Mouse (Mus musculus) neural tube, embryonic 11.5 days (tissue): ENCODE data around the gene Tmem25. TPM values are rescaled to one million over a fixed set of nuclear protein-coding genes. Genes with fewer than 3 reads are reported as not detected.
"Not testable (repeated sequence)": the region's sequence is repeated elsewhere in the genome, so short reads cannot be mapped to it uniquely, and the experiment has no call there.

Source experiments
- ATAC-seq: fragments of 200-750 bp; cut with Nextera tagmentation; 2 replicates; pipeline ENCODE4 v1.8.0; 2017; ENCODE audit warnings: moderate number of reproducible peaks, mild to moderate bottlenecking, moderate TSS enrichment, moderate library complexity; ENCODE audit not compliant: insufficient read depth, low FRiP score, low TSS enrichment
- DNase-seq: peaks from one replicate; pipeline ENCODE4 v3.0.0-alpha.2; 2015; ENCODE audit warnings: low spot score
- H3K27ac ChIP-seq: fragments of 300-500 bp; sonication (generic); 2 replicates; pipeline ENCODE4 v1.5.1; 2014; ENCODE audit warnings: low read depth, mild to moderate bottlenecking, low read length
- H3K27me3 ChIP-seq: fragments of 300-500 bp; sonication (generic); 2 replicates; pipeline ENCODE4 v1.6.1; 2014; ENCODE audit warnings: mild to moderate bottlenecking, low read length, mixed read lengths; ENCODE audit not compliant: control insufficient read depth, insufficient read depth
- H3K36me3 ChIP-seq: fragments of 300-500 bp; sonication (generic); 2 replicates; pipeline ENCODE4 v1.6.1; 2014; ENCODE audit warnings: mild to moderate bottlenecking, low read length, moderate library complexity, mixed read lengths; ENCODE audit not compliant: control insufficient read depth, insufficient read depth
- H3K4me1 ChIP-seq: fragments of 300-500 bp; sonication (generic); 2 replicates; pipeline ENCODE4 v1.6.1; 2014; ENCODE audit warnings: low read length, mixed read lengths; ENCODE audit not compliant: control insufficient read depth, insufficient read depth
- H3K4me2 ChIP-seq: fragments of 300-500 bp; sonication (generic); 2 replicates; pipeline ENCODE4 v1.6.1; 2014; ENCODE audit warnings: low read depth, mild to moderate bottlenecking, moderate library complexity
- H3K4me3 ChIP-seq: fragments of 300-500 bp; sonication (generic); 2 replicates; pipeline ENCODE4 v1.5.1; 2014; ENCODE audit warnings: low read depth, low read length
- H3K9ac ChIP-seq: fragments of 300-500 bp; sonication (generic); 2 replicates; pipeline ENCODE4 v1.6.1; 2014; ENCODE audit warnings: mild to moderate bottlenecking, low read length
- H3K9me3 ChIP-seq: fragments of 300-500 bp; sonication (generic); 2 replicates; pipeline ENCODE4 v1.6.1; 2016; ENCODE audit warnings: low read length; ENCODE audit not compliant: control insufficient read depth
- WGBS: fragments of 180-500 bp; shearing (Covaris S2); extraction: QIAGEN DNeasy Blood & Tissue Kit; methylation state at CpG from one replicate; pipeline ENCODE4 v1.1.7; 2014; 5-methylcytosine and 5-hydroxymethylcytosine counted together
- polyA plus RNA-seq: library from polyadenylated mRNA; unstranded; fragments of >200 nt; fragmentation: Nextera tagmentation; extraction: Ambion mirVana; gene quantifications from 2 replicates; pipeline ENCODE4 v1.2.1, GENCODE M21; 2014

Gene Tmem25
- polyA plus RNA-seq, 1 experiment from 2014 or later = 3.1 TPM

DNA sequence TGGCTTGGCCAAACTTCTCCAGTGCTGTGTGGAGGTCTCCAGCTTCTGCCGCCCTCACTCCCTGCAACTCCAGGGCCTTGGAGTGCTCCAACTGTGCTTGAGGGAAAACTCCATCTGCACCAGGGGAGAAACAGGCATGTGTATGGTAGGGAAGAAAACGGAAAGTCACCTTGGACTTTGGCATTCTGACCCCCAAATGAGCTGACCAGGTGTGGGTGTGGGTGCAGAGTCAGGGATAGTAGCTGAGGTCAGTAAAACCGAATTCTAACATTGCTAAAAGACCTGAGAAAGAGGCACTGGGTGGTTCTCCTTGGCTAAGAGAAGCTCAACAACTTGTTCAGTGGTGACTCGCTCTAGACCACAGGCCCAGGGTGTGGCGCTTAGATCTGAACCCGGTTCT lies 2.6 kb upstream of the Tmem25 start:
- H3K4me3 ChIP-seq = no peak overlapping the region
- H3K27me3 ChIP-seq = peaks cover 7% of the 10 kb centered on the region
- no peaks in the 10 kb centered on the region for H3K36me3 ChIP-seq
- H3K9me3 ChIP-seq = no peaks in the 10 kb centered on the region
- DNase-seq (no peak), ATAC-seq (no peak)
- no peak overlapping the region for H3K9ac ChIP-seq
- H3K4me1 ChIP-seq = peaks cover 7% of the 10 kb centered on the region; the same call in 1 of the 2 replicates
- H3K4me2 ChIP-seq = no peak overlapping the region
- WGBS = 80% methylated on average over 6 of the region's 6 CpGs
- H3K27ac ChIP-seq = no peak overlapping the region

DNA sequence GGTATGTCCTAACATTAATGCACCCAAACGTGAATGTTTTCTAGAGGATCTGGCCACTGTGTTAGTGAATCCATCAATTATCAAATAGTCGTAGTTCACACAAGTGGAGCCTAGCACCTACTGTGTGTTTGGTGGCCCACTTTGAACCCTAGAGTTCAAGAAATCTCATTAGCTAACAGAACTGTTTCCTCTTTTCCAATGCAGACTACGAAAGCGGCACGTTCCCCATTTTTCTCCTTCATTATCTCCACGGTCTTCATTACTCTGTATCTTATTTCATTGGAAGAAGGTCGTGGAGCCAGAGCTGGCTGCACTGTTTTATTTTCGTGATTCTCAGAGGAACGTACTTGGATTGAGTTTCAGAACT lies 834 bp upstream of the Tmem25 start:
- H3K36me3 ChIP-seq = no peaks in the 10 kb centered on the region
- no peak for DNase-seq
- H3K4me1 ChIP-seq = peaks cover 7% of the 10 kb centered on the region; the same call in 1 of the 2 replicates
- H3K9ac ChIP-seq = peak overlapping the region; percentile 61
- 50% methylated on average over 9 of the region's 9 CpGs for WGBS
- no peaks in the 10 kb centered on the region for H3K9me3 ChIP-seq
- peak overlapping the region; percentile 91 for H3K4me2 ChIP-seq
- H3K27ac ChIP-seq = no peak overlapping the region
- peaks cover 7% of the 10 kb centered on the region for H3K27me3 ChIP-seq
- ATAC-seq = no peak
- H3K4me3 ChIP-seq = peak overlapping the region; percentile 52

DNA sequence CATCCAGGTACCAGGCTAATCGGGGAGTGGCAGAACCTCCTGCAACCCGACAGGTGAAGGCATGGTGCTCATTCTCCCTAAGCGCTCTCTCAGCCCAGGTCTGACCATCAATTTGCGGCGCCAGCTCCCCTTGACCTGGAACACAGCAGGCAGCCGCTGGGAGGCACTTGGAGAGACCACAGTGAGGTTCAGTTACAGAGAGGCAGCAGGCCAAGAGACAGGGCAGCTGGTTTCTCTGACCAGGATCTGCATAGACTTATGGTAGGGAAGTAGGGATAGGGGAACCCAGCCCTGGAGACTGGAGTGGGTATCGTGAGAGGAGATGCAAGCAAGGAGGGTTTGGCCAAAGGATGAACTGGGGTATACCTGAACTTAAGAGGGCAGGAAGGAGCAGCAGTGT lies 809 bp downstream of the Tmem25 start:
- Histone ChIP-seq H3K27ac (no peak overlapping the region), H3K4me3 (peak overlapping the region; percentile 52; the same call in 1 of the 2 replicates), H3K9me3 (no peaks in the 10 kb centered on the region), H3K36me3 (no peaks in the 10 kb centered on the region), H3K9ac (no peak overlapping the region), H3K4me1 (peaks cover 7% of the 10 kb centered on the region; the same call in 1 of the 2 replicates), H3K27me3 (peaks cover 7% of the 10 kb centered on the region), H3K4me2 (peak overlapping the region; percentile 91; the same call in 1 of the 2 replicates)
- WGBS = 56% methylated on average over 7 of the region's 7 CpGs
- DNase-seq = no peak
- ATAC-seq = no peak

DNA sequence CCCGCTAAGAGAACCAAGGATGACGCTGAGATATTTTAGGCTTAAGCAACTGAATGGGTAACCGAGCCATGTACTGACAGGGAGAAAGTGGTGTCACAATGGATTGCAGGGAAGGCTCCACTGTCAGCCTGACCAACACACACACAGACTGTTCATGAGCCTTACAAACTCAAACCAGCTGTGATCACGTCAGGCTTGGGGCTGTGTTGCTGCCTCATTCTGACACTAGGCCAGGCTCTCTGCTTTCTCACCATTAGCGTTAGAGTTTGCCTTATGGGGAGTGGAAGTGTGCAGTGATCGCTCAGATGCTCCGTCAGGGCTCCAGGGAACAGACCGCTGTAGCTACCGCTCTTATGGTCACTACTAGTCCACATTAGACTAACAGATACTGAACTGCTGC lies 6.3 kb downstream of the Tmem25 start:
- no peak for DNase-seq
- ATAC-seq = no peak
- Histone ChIP-seq H3K27ac (no peak overlapping the region), H3K9me3 (no peaks in the 10 kb centered on the region), H3K4me2 (no peak overlapping the region), H3K36me3 (peaks cover 9% of the 10 kb centered on the region), H3K27me3 (no peaks in the 10 kb centered on the region; the same call in 1 of the 2 replicates), H3K9ac (no peak overlapping the region), H3K4me3 (no peak overlapping the region), H3K4me1 (no peaks in the 10 kb centered on the region)
- WGBS = 79% methylated on average over 9 of the region's 9 CpGs

DNA sequence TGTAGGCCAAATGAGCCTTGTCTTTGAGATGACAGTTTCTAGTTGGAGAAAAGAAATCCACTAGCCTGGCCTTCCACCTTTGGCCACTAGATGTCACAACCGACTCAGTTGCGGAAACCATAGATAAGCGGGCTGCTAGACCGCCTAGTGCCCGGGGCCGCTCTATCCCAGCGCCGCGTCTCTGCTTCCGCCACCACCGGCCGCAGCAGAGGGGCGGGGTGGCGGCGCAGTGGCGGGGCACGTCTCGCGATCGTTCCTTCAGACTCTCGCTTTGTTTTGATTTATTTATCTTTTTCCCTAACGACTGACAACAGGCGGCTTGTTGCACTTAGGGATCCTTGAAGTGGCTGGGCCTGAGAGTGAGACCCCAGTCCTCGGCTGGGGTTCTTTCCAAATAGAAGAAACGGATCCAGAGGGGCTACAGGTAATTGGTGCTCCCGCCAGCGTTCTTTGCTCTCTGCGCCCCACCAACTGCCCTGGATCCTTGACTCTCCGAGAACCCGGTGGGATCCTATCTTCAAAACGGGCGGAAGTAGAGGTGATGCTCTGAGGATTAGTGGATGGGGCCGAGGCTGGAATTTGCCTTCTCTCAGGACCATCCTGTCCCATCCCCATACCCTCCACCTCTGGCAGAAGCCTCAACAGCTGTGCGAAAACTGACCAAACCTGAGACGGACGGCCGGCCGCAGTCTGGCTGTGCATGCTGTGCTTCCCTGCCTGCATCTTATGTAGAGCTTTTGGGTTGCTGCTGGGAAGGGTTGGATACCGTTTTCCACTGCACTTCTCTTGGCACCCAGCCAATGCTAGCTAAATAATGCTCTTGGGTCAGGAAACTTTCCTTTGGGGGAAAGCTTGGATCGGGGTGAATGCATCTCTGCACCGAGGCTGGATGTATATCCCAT lies 26.1 kb downstream of the Tmem25 start:
- H3K9ac ChIP-seq = peak overlapping the region; percentile 84
- H3K4me3 ChIP-seq = peak overlapping the region; percentile 76
- H3K4me2 ChIP-seq = peak overlapping the region; percentile 86
- H3K9me3 ChIP-seq = no peaks in the 10 kb centered on the region
- H3K27ac ChIP-seq = peak overlapping the region; percentile 34
- H3K27me3 ChIP-seq = no peaks in the 10 kb centered on the region
- H3K36me3 ChIP-seq = 0 out of 2 replicates have a peak, but pooled peaks cover 3% of the 10 kb centered on the region
- no peaks in the 10 kb centered on the region for H3K4me1 ChIP-seq
- peak; percentile 96 for DNase-seq
- ATAC-seq = peak; percentile 96
- under 1% methylated on average over 41 of the region's 41 CpGs for WGBS

DNA sequence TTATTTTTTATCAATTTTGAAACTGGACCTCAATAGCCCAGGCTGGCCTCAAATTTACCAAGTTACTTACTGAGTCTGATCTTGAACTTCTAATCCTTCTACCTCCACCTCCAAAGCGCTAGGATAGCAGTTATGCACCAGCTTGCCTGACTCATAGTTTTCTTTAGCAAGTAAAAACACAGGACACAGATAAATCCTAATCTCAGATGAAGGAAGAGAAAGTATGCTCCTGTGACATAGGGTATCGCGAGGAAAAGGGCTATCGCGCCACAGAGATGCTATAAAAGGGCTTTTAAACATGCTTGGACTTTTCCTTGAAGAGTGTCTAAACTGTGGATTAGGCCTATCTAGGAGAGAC lies 26.7 kb downstream of the Tmem25 start:
- DNase-seq (no peak), ATAC-seq (no peak)
- Histone ChIP-seq H3K27me3 (no peaks in the 10 kb centered on the region), H3K9me3 (no peaks in the 10 kb centered on the region), H3K4me2 (no peak overlapping the region), H3K9ac (0 out of 2 replicates have a peak overlapping the region, but pooled peaks have one; percentile 29), H3K27ac (no peak overlapping the region), H3K4me1 (no peaks in the 10 kb centered on the region), H3K36me3 (0 out of 2 replicates have a peak, but pooled peaks cover 3% of the 10 kb centered on the region), H3K4me3 (no peak overlapping the region)
- WGBS = 27% methylated on average over 5 of the region's 5 CpGs

DNA sequence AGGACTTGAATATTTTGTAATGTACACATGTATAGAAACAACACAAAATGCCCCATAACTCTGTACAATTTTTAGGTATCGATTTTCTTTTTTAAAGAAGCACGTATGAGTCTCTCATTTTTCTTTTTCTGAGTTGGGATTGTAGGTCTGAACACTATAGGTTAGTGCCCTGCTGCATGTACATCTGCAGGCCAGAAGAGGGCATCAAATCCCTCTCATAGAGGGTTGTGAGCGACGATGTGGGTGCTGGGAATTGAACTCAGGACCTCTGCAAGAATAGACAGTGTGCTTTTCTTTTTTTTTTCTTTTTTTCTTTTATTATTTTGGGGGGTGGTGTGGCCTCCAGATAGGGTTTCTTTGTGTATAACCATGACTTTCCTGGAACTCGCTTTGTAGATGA lies 27.7 kb downstream of the Tmem25 start:
- H3K27me3 ChIP-seq = no peaks in the 10 kb centered on the region
- WGBS = 92% methylated on average over 5 of the region's 5 CpGs
- H3K4me2 ChIP-seq = no peak overlapping the region
- DNase-seq (no peak), ATAC-seq (no peak)
- H3K4me3 ChIP-seq = no peak overlapping the region
- H3K27ac ChIP-seq = no peak overlapping the region
- peaks cover 2% of the 10 kb centered on the region for H3K4me1 ChIP-seq
- no peak overlapping the region for H3K9ac ChIP-seq
- 0 out of 2 replicates have a peak, but pooled peaks cover 3% of the 10 kb centered on the region for H3K36me3 ChIP-seq
- H3K9me3 ChIP-seq = no peaks in the 10 kb centered on the region

DNA sequence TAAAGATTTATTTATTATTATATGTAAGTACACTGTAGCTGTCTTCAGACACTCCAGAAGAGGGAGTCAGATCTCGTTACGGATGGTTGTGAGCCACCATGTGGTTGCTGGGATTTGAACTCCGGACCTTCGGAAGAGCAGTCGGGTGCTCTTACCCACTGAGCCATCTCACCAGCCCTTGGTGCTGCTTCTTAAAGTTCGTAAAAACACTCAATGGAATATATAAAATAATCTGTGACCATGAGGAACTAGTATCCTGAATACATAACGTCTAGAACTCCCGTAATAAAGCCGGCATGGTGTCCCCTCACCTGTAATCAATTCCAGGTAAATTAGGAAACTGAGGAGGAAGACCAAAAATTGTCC lies 31.1 kb downstream of the Tmem25 start:
- H3K36me3 ChIP-seq, H3K4me1 ChIP-seq, H3K9ac ChIP-seq, DNase-seq, H3K9me3 ChIP-seq, ATAC-seq, H3K27ac ChIP-seq, H3K27me3 ChIP-seq: not testable (repeated sequence)
- H3K4me3 ChIP-seq = peak overlapping the region; percentile 99; the same call in 1 of the 2 replicates
- WGBS = 50% methylated on average over 7 of the region's 9 CpGs
- H3K4me2 ChIP-seq = peak overlapping the region; percentile 57; the same call in 1 of the 2 replicates
